8 mouse cellular contexts compared by ENCODE assay signal in genomic region chr7:119861335-119862091, GRCm38 (mm10). TPM values are rescaled to one million over a fixed set of nuclear protein-coding genes. Genes with fewer than 3 reads are reported as not detected.
DNase-seq lines count a peak whose midpoint lies in the region; ATAC-seq and TF ChIP-seq lines count a peak whose summit lies in the region.

No protein-coding gene starts in this region.

- peaks cover 6 to 27% of the 10 kb centered on the region in 2 experiments for H3K36me3 ChIP-seq in CH12.LX (replicated peaks in 1 of 2; ENCODE audit: control insufficient read depth in 1 of 2, insufficient read depth in 1 of 2, low read length in 1 of 2)
- peaks cover 29% of the 10 kb centered on the region for H3K36me3 ChIP-seq in heart, embryonic 14.5 days (ENCODE audit: control insufficient read depth, insufficient read depth, low read length)
- H3K36me3 ChIP-seq in lung, embryonic 15.5 days: peaks cover 27% of the 10 kb centered on the region

- H3K27me3 ChIP-seq in CH12.LX (replicated peaks): no peaks in the 10 kb centered on the region
- no peaks in the 10 kb centered on the region for H3K27me3 ChIP-seq in heart, embryonic 14.5 days (ENCODE audit: control insufficient read depth, insufficient read depth, low read length)
- no peaks in the 10 kb centered on the region for H3K27me3 ChIP-seq in lung, embryonic 15.5 days

- H3K9me3 ChIP-seq in CH12.LX (replicated peaks; ENCODE audit: low read length): no peaks in the 10 kb centered on the region
- H3K9me3 ChIP-seq in heart, embryonic 14.5 days (ENCODE audit: control insufficient read depth, low read length): no peaks in the 10 kb centered on the region
- H3K9me3 ChIP-seq in lung, embryonic 15.5 days: no peaks in the 10 kb centered on the region

- peak; percentile 84 for TF ChIP-seq EP300 in CH12.LX (IDR thresholded peaks at IDR 0.05; ENCODE audit: low read length)

- peak; percentile 56 for TF ChIP-seq POLR2A in CH12.LX (IDR thresholded peaks at IDR 0.05; ENCODE audit: low read depth, low read length)
- no peak for TF ChIP-seq POLR2A in embryonic fibroblast, embryonic 13.5 days (IDR thresholded peaks at IDR 0.05; ENCODE audit: low read depth, low read length)
- TF ChIP-seq POLR2A in olfactory bulb, adult 2 months (IDR thresholded peaks at IDR 0.05; ENCODE audit: insufficient read depth, low read depth, low read length): no peak

- dilution Hi-C loops in CH12.LX (cut with MboI; ENCODE audit: extremely low pct_ligation_motif_present, extremely low pct_unique_long_range_greater_than_20kb, low sequenced_read_pairs): no loop called here

- peak; percentile 87 for DNase-seq in CH12.LX (ENCODE audit: extremely low read depth)
- DNase-seq in adrenal gland, postnatal 36 days: peak; percentile 60 to 77
- DNase-seq in kidney, postnatal 14 days: peak; percentile 73
- peak; percentile 78 for DNase-seq in urinary bladder, postnatal 14 days (ENCODE audit: low spot score)

- peak overlapping the region; percentile 41; the same call in 1 of the 2 replicates for H3K27ac ChIP-seq in CH12.LX (ENCODE audit: insufficient read depth, low read depth)
- peak overlapping the region; percentile 100 for H3K27ac ChIP-seq in embryonic fibroblast, embryonic 13.5 days (ENCODE audit: insufficient read depth, low read length)
- peak overlapping the region; percentile 64 to 68 for H3K27ac ChIP-seq in heart, embryonic 14.5 days (replicated peaks in 1 of 2; ENCODE audit: control insufficient read depth in 1 of 2, insufficient read depth in 1 of 2, low read depth in 2 of 2, low read length in 2 of 2)
- peak overlapping the region; percentile 42 for H3K27ac ChIP-seq in lung, embryonic 15.5 days
- H3K27ac ChIP-seq in olfactory bulb, adult 2 months (ENCODE audit: insufficient read depth, low read depth, low read length): peak overlapping the region; percentile 67; the same call in 1 of the 2 replicates

- H3K4me3 ChIP-seq in CH12.LX (replicated peaks in 1 of 3; ENCODE audit: low read depth in 2 of 3, low read length in 2 of 3, poor library complexity in 1 of 3): peak overlapping the region; percentile 29 to 44 (median 39)
- H3K4me3 ChIP-seq in embryonic fibroblast, embryonic 13.5 days (ENCODE audit: insufficient read depth, low read length): no peak overlapping the region
- H3K4me3 ChIP-seq in heart, embryonic 14.5 days (ENCODE audit: control insufficient read depth in 1 of 2, insufficient read depth in 1 of 2, low read depth in 1 of 2, low read length in 2 of 2): no peak overlapping the region
- H3K4me3 ChIP-seq in lung, embryonic 15.5 days: no peak overlapping the region
- no peak overlapping the region for H3K4me3 ChIP-seq in olfactory bulb, adult 2 months (ENCODE audit: insufficient read depth, low read depth, low read length)

- no peak; the same call in 1 of the 2 replicates for TF ChIP-seq RAD21 in CH12.LX (IDR thresholded peaks at IDR 0.05; ENCODE audit: low read depth, low read length)

- WGBS in heart, embryonic 14.5 days: 42% methylated on average over 6 of the region's 6 CpGs
- 34% methylated on average over 6 of the region's 6 CpGs for WGBS in lung, embryonic 15.5 days
- 35% methylated on average over 6 of the region's 6 CpGs for WGBS in olfactory bulb, adult 2 months

- peak overlapping the region; percentile 84 for H3K9ac ChIP-seq in CH12.LX (ENCODE audit: insufficient read depth, low read depth)
- H3K9ac ChIP-seq in heart, embryonic 14.5 days (ENCODE audit: low read length): 0 out of 2 replicates have a peak overlapping the region, but pooled peaks have one; percentile 5
- no peak overlapping the region for H3K9ac ChIP-seq in lung, embryonic 15.5 days

- in situ Hi-C loops in CH12.LX (cut with MboI; ENCODE audit: low pct_ligation_motif_present, low pct_unique_long_range_greater_than_20kb, low sequenced_read_pairs): loop anchor here (25.0 kb wide), 1 partner anchor 201 kb away; no protein-coding TSS in a partner anchor

- H3K4me2 ChIP-seq in CH12.LX (ENCODE audit: insufficient read depth, low read depth, poor library complexity, severe bottlenecking): peak overlapping the region; percentile 82
- H3K4me2 ChIP-seq in heart, embryonic 14.5 days (ENCODE audit: low read length): no peak overlapping the region
- 0 out of 2 replicates have a peak overlapping the region, but pooled peaks have one; percentile 1 for H3K4me2 ChIP-seq in lung, embryonic 15.5 days

- H3K79me2 ChIP-seq in CH12.LX (replicated peaks; ENCODE audit: control insufficient read depth, extremely low read depth, insufficient read depth, poor library complexity, severe bottlenecking): no peaks in the 10 kb centered on the region

- peaks cover 21 to 61% of the 10 kb centered on the region in 2 experiments for H3K4me1 ChIP-seq in CH12.LX (ENCODE audit: control insufficient read depth in 1 of 2, insufficient read depth in 2 of 2)
- peaks cover 13% of the 10 kb centered on the region for H3K4me1 ChIP-seq in embryonic fibroblast, embryonic 13.5 days (ENCODE audit: control insufficient read depth, insufficient read depth, low read length)
- peaks cover 7 to 29% of the 10 kb centered on the region in 2 experiments for H3K4me1 ChIP-seq in heart, embryonic 14.5 days (ENCODE audit: control insufficient read depth in 2 of 2, insufficient read depth in 2 of 2, low read length in 2 of 2)
- H3K4me1 ChIP-seq in lung, embryonic 15.5 days: peaks cover 14% of the 10 kb centered on the region
- H3K4me1 ChIP-seq in olfactory bulb, adult 2 months (ENCODE audit: control insufficient read depth, insufficient read depth, low read length): peaks cover 12% of the 10 kb centered on the region

- peak; percentile 76; the same call in 1 of the 2 replicates for ATAC-seq in heart, embryonic 14.5 days (ENCODE audit: insufficient number of reproducible peaks, insufficient read depth, low FRiP score, low read depth)
- ATAC-seq in lung, embryonic 15.5 days (ENCODE audit: borderline replicate concordance, extremely low read depth, low FRiP score, low TSS enrichment): peak; percentile 60; the same call in 1 of the 2 replicates

- TF ChIP-seq CTCF in CH12.LX (conservative IDR thresholded peaks at IDR 0.05 in 1 of 2, IDR thresholded peaks at IDR 0.05 in 1 of 2; ENCODE audit: low read depth in 2 of 2, low read length in 2 of 2): no peak
- TF ChIP-seq CTCF in embryonic fibroblast, embryonic 13.5 days (IDR thresholded peaks at IDR 0.05; ENCODE audit: borderline replicate concordance, insufficient read depth, low read length): no peak
- TF ChIP-seq CTCF in olfactory bulb, adult 2 months (IDR thresholded peaks at IDR 0.05; ENCODE audit: insufficient read depth, low read depth, low read length): no peak

TF ChIP-seq in CH12.LX, 34 proteins besides CTCF, POLR2A, EP300 and RAD21 (continues in another document):
- TF ChIP-seq TBP (conservative IDR thresholded peaks at IDR 0.05; ENCODE audit: low read depth, low read length): no peak
- TF ChIP-seq SMC3 (IDR thresholded peaks at IDR 0.05; ENCODE audit: low read depth, low read length): no peak
- TF ChIP-seq RCOR1 (conservative IDR thresholded peaks at IDR 0.05; ENCODE audit: low read depth, low read length): 0 out of 2 replicates have a peak, but pooled peaks have one; percentile 81
- peak; percentile 80 for TF ChIP-seq JUND (conservative IDR thresholded peaks at IDR 0.05; ENCODE audit: low read depth, low read length)
- peak; percentile 61; the same call in 1 of the 2 replicates for TF ChIP-seq MAFK (IDR thresholded peaks at IDR 0.05; ENCODE audit: insufficient replicate concordance, low read length)
- peak; percentile 17; the same call in 1 of the 2 replicates for TF ChIP-seq MAX (IDR thresholded peaks at IDR 0.05; ENCODE audit: low read length)
- TF ChIP-seq UBTF (IDR thresholded peaks at IDR 0.05; ENCODE audit: low read depth, low read length): no peak
- TF ChIP-seq CHD1 (IDR thresholded peaks at IDR 0.05; ENCODE audit: low read depth, low read length): peak; percentile 98
- TF ChIP-seq ETS1 (conservative IDR thresholded peaks at IDR 0.05; ENCODE audit: low read depth, low read length): peak; percentile 76
- TF ChIP-seq USF1 (IDR thresholded peaks at IDR 0.05; ENCODE audit: low read depth, low read length): no peak
- peak; percentile 87; the same call in 1 of the 2 replicates for TF ChIP-seq MXI1 (IDR thresholded peaks at IDR 0.05; ENCODE audit: low read depth, low read length)
- TF ChIP-seq MAZ (IDR thresholded peaks at IDR 0.05; ENCODE audit: low read depth, low read length): no peak
- TF ChIP-seq ZKSCAN1 (IDR thresholded peaks at IDR 0.05; ENCODE audit: borderline replicate concordance, low read depth, low read length): no peak
- TF ChIP-seq POLR2AphosphoS2 (IDR thresholded peaks at IDR 0.05; ENCODE audit: low read depth, low read length): no peak
- no peak; the same call in none of the 2 replicates for TF ChIP-seq SIN3A (IDR thresholded peaks at IDR 0.05; ENCODE audit: low read length)
- no peak for TF ChIP-seq NRF1 (IDR thresholded peaks at IDR 0.05; ENCODE audit: low read depth, low read length)
- no peak for TF ChIP-seq E2F4 (IDR thresholded peaks at IDR 0.05; ENCODE audit: insufficient replicate concordance, low read depth, low read length)
- TF ChIP-seq MYC (IDR thresholded peaks at IDR 0.05; ENCODE audit: low read depth, low read length): peak; percentile 72; the same call in 1 of the 2 replicates

RNA-seq across cellular contexts. Expression of gene Lyrm1, which starts 34.1 kb away (rescaled TPM):
- 4.6 and 5.5 TPM in 2 replicates for total RNA-seq in CH12.LX (2012; rRNA removed)
- total RNA-seq in CH12.LX (2014; rRNA removed): 10.3 and 10.9 TPM in 2 replicates
- 3.7 and 7.9 TPM in 2 replicates for polyA plus RNA-seq in CH12.LX (2012; ENCODE audit: insufficient read length, low read depth)
- 1 to 10 TPM; 6.4 to 7.3 TPM for total RNA-seq in adrenal gland, postnatal 36 days (2021)
- polyA plus RNA-seq in embryonic fibroblast, embryonic 13.5 days (2011; ENCODE audit: insufficient read length, low read depth, missing spikeins): 7.1 and 7.9 TPM in 2 replicates
- 6.6 and 9.2 TPM in 2 replicates for polyA plus RNA-seq in heart, embryonic 14.5 days (2014; fragmentation: Nextera tagmentation; extraction: Ambion mirVana)
- polyA plus RNA-seq in lung, embryonic 15.5 days (2015; fragmentation: Nextera tagmentation; extraction: Ambion mirVana): 7.0 and 9.0 TPM in 2 replicates
- not detected in 2 replicates for polyA plus RNA-seq in olfactory bulb, adult 2 months (2012; ENCODE audit: insufficient read depth, insufficient read length, low replicate concordance, missing spikeins)

RNA-seq across cellular contexts. Expression of gene Dcun1d3, which starts 34.6 kb away (rescaled TPM):
- total RNA-seq in CH12.LX (2012; rRNA removed) (2.6 and 4.2 TPM in 2 replicates), CH12.LX (2014; rRNA removed) (5.2 and 5.9 TPM in 2 replicates)
- polyA plus RNA-seq in CH12.LX (2012; ENCODE audit: insufficient read length, low read depth): 2.4 and 3.2 TPM in 2 replicates
- total RNA-seq in adrenal gland, postnatal 36 days (2021): 10 to 100 TPM; 27.5 to 36.6 TPM
- 31.2 and 31.8 TPM in 2 replicates for polyA plus RNA-seq in embryonic fibroblast, embryonic 13.5 days (2011; ENCODE audit: insufficient read length, low read depth, missing spikeins)
- 5.4 and 6.2 TPM in 2 replicates for polyA plus RNA-seq in heart, embryonic 14.5 days (2014; fragmentation: Nextera tagmentation; extraction: Ambion mirVana)
- 9.4 and 11.3 TPM in 2 replicates for polyA plus RNA-seq in lung, embryonic 15.5 days (2015; fragmentation: Nextera tagmentation; extraction: Ambion mirVana)
- not detected in 2 replicates for polyA plus RNA-seq in olfactory bulb, adult 2 months (2012; ENCODE audit: insufficient read depth, insufficient read length, low replicate concordance, missing spikeins)

Comparison
In these comparisons a context has a peak if more than half of its experiments do, and no peak if none do; other contexts are left out.
1. H3K27ac ChIP-seq: peak in every context shown above with its lines; median percentile 100 in embryonic fibroblast, embryonic 13.5 days; 67 in olfactory bulb, adult 2 months; 66 in heart, embryonic 14.5 days; 42 in lung, embryonic 15.5 days; 41 in CH12.LX.
2. H3K4me3 ChIP-seq: peak in CH12.LX (3 of 3); none in embryonic fibroblast, embryonic 13.5 days (single experiment), heart, embryonic 14.5 days (0 of 2), lung, embryonic 15.5 days (single experiment) and olfactory bulb, adult 2 months (single experiment).
3. Peak in every context shown above with its lines, with median percentiles within 50 percentile points of each other: DNase-seq.